Mouse (Mus musculus): ENCODE data around the gene Pex5.

The Pex5 gene

DNA sequence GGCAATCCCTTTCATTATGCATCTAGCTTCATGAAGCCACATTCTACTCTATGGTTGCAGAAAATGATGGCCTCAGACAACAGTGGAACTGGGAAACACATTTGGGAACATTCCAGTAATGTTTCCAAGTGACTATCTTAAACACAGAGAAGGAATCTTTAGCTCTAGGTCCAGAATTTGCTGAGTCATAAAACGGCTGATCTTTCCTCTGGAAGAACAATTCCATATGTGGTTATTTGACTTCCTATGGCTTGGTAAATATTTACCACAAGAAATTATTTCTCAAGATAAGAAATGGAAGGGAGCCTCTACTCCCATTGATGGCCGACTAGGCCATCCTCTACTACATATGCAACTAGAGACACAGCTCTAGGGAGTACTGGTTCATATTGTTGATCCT is 61.6 kb downstream of the Pex5 start:
- DNase-seq, result no peak

Measured in liver (tissue).